Mouse (Mus musculus) intestine, postnatal 0 days (tissue): ENCODE data around the gene Rptor. TPM values are rescaled to one million over a fixed set of nuclear protein-coding genes. Genes with fewer than 3 reads are reported as not detected.

Experiments used
- ATAC-seq: fragments of 200-750 bp; cut with Nextera tagmentation; 2 replicates; pipeline ENCODE4 v1.8.0; 2017; ENCODE audit warnings: mild to moderate bottlenecking, moderate TSS enrichment, moderate library complexity
- H3K27ac ChIP-seq: fragments of 300-500 bp; sonication (generic); 2 replicates; pipeline ENCODE4 v1.5.1; 2014; ENCODE audit warnings: mild to moderate bottlenecking, low read depth, low read length, moderate library complexity
- H3K27me3 ChIP-seq: fragments of 300-500 bp; sonication (generic); replicated peaks from 2 replicates; pipeline ENCODE4 v1.6.1; 2014; ENCODE audit warnings: low read length, mixed read lengths; ENCODE audit not compliant: control insufficient read depth, insufficient read depth
- H3K36me3 ChIP-seq: fragments of 300-500 bp; sonication (generic); 2 replicates; pipeline ENCODE4 v1.6.1; 2014; ENCODE audit warnings: mild to moderate bottlenecking, moderate library complexity; ENCODE audit not compliant: control insufficient read depth, insufficient read depth
- H3K4me1 ChIP-seq: fragments of 300-500 bp; sonication (generic); replicated peaks from 2 replicates; pipeline ENCODE4 v1.6.1; 2014; ENCODE audit warnings: antibody characterized with exemption, low read length, mixed read lengths; ENCODE audit not compliant: control insufficient read depth, insufficient read depth
- H3K4me2 ChIP-seq: fragments of 300-500 bp; sonication (generic); replicated peaks from 2 replicates; pipeline ENCODE4 v1.6.1; 2014; ENCODE audit warnings: low read depth, mild to moderate bottlenecking, moderate library complexity
- H3K4me3 ChIP-seq: fragments of 300-500 bp; sonication (generic); 2 replicates; pipeline ENCODE4 v1.5.1; 2014; ENCODE audit warnings: low read depth, low read length
- H3K9ac ChIP-seq: fragments of 300-500 bp; sonication (generic); 2 replicates; pipeline ENCODE4 v1.6.1; 2014; ENCODE audit warnings: mild to moderate bottlenecking, low read depth, low read length
- H3K9me3 ChIP-seq: fragments of 300-500 bp; sonication (generic); 2 replicates; pipeline ENCODE4 v1.6.1; 2016; ENCODE audit warnings: mixed run types; ENCODE audit not compliant: control insufficient read depth
- CTCF ChIP-seq: sonication (generic); IDR thresholded peaks from 2 replicates; pipeline ENCODE4 v1.5.1; 2016; ENCODE audit warnings: low read depth, mild to moderate bottlenecking, control low read depth, antibody characterized with exemption, moderate library complexity
- WGBS: fragments of 180-500 bp; shearing (Covaris S2); extraction: QIAGEN DNeasy Blood & Tissue Kit; methylation state at CpG from one replicate; pipeline ENCODE4 v1.1.7; 2014; 5-methylcytosine and 5-hydroxymethylcytosine counted together
- polyA plus RNA-seq: library from polyadenylated mRNA; unstranded; fragments of >200 nt; fragmentation: Nextera tagmentation; extraction: Ambion mirVana; gene quantifications from 2 replicates; pipeline ENCODE4 v1.2.1, GENCODE M21; 2015

Rptor gene
- polyA plus RNA-seq, 1 experiment from 2014 or later, result 5.1 TPM

GRCm38 (mm10) chr11:119897041-119897440, 294.3 kb downstream of the Rptor start:
- Histone ChIP-seq H3K27ac (no peak overlapping the region), H3K4me3 (no peak overlapping the region), H3K36me3 (peaks cover 48% of the 10 kb centered on the region), H3K9me3 (no peaks in the 10 kb centered on the region), H3K4me1 (no peaks in the 10 kb centered on the region), H3K9ac (no peak overlapping the region), H3K4me2 (no peak overlapping the region), H3K27me3 (no peaks in the 10 kb centered on the region)
- WGBS, result 87% methylated on average over 9 of the region's 9 CpGs
- no peak for TF ChIP-seq CTCF
- ATAC-seq, result no peak

GRCm38 (mm10) chr11:119898976-119899375, 296.3 kb downstream of the Rptor start:
- Histone ChIP-seq H3K4me2 (no peak overlapping the region), H3K27ac (no peak overlapping the region; the same call in 1 of the 2 replicates), H3K4me1 (no peaks in the 10 kb centered on the region), H3K4me3 (no peak overlapping the region), H3K9me3 (no peaks in the 10 kb centered on the region), H3K27me3 (no peaks in the 10 kb centered on the region), H3K36me3 (peaks cover 45% of the 10 kb centered on the region), H3K9ac (no peak overlapping the region)
- TF ChIP-seq CTCF, result no peak
- 85% methylated on average over 11 of the region's 11 CpGs for WGBS
- ATAC-seq, result no peak

- 64% methylated on average over 4 of the region's 4 CpGs for WGBS
- H3K4me1 ChIP-seq, result no peaks in the 10 kb centered on the region
- no peaks in the 10 kb centered on the region for H3K27me3 ChIP-seq
- H3K9ac ChIP-seq, result no peak overlapping the region
- no peaks in the 10 kb centered on the region for H3K9me3 ChIP-seq
- no peak overlapping the region for H3K27ac ChIP-seq
- H3K36me3 ChIP-seq, result peaks cover 28% of the 10 kb centered on the region
- H3K4me2 ChIP-seq, result no peak overlapping the region
- TF ChIP-seq CTCF, result 0 out of 2 replicates have a peak, but pooled peaks have one; percentile 8
- no peak overlapping the region for H3K4me3 ChIP-seq
- ATAC-seq, result no peak
These were observed 298.5 kb downstream of the Rptor start for GRCm38 (mm10) chr11:119901174-119901573.

- 75% methylated on average over 4 of the region's 4 CpGs for WGBS
- Histone ChIP-seq H3K4me2 (no peak overlapping the region), H3K36me3 (peaks cover 17% of the 10 kb centered on the region), H3K27ac (no peak overlapping the region), H3K4me1 (no peaks in the 10 kb centered on the region), H3K9me3 (no peaks in the 10 kb centered on the region), H3K4me3 (no peak overlapping the region), H3K27me3 (0 out of 2 replicates have a peak, but pooled peaks cover 2% of the 10 kb centered on the region), H3K9ac (no peak overlapping the region)
- no peak for ATAC-seq
- TF ChIP-seq CTCF, result no peak
These were observed 300.2 kb downstream of the Rptor start for GRCm38 (mm10) chr11:119902891-119903290.

- ATAC-seq, result peak; percentile 34; the same call in 1 of the 2 replicates
- Histone ChIP-seq H3K9ac (no peak overlapping the region), H3K4me2 (no peak overlapping the region), H3K27ac (no peak overlapping the region), H3K36me3 (no peaks in the 10 kb centered on the region), H3K9me3 (no peaks in the 10 kb centered on the region), H3K4me1 (no peaks in the 10 kb centered on the region), H3K27me3 (0 out of 2 replicates have a peak, but pooled peaks cover 2% of the 10 kb centered on the region), H3K4me3 (no peak overlapping the region)
- 28% methylated on average over 5 of the region's 5 CpGs for WGBS
- peak; percentile 98 for TF ChIP-seq CTCF
These were observed 302.0 kb downstream of the Rptor start for GRCm38 (mm10) chr11:119904621-119905286.

GRCm38 (mm10) chr11:119905794-119906193, 303.1 kb downstream of the Rptor start:
- Histone ChIP-seq H3K4me3 (no peak overlapping the region), H3K27me3 (0 out of 2 replicates have a peak, but pooled peaks cover 2% of the 10 kb centered on the region), H3K4me2 (no peak overlapping the region), H3K9ac (no peak overlapping the region), H3K36me3 (no peaks in the 10 kb centered on the region), H3K27ac (no peak overlapping the region), H3K4me1 (no peaks in the 10 kb centered on the region), H3K9me3 (no peaks in the 10 kb centered on the region)
- ATAC-seq, result no peak
- no peak for TF ChIP-seq CTCF
- 83% methylated on average over 5 of the region's 5 CpGs for WGBS
